Mouse (Mus musculus) C2C12 (cell line): ENCODE results near the gene Pfkfb4.

Source experiments
- CTCF ChIP-seq: IDR thresholded peaks from one replicate; pipeline ENCODE4 v1.5.1; 2011; ENCODE audit not compliant: control insufficient read depth, insufficient read depth, insufficient read length
- USF1 ChIP-seq: IDR thresholded peaks from one replicate; pipeline ENCODE4 v1.6.1; 2011; ENCODE audit warnings: low read depth, mild to moderate bottlenecking, control low read depth, moderate library complexity

GRCm38 (mm10) chr9:109052490-109053260, 61.1 kb downstream of the Pfkfb4 start:
- TF ChIP-seq CTCF (no peak), USF1 (no peak)
